Mouse (Mus musculus): Measurements from ENCODE around the gene Gabpb1. TPM values are rescaled to one million over a fixed set of nuclear protein-coding genes. Genes with fewer than 3 reads are reported as not detected.
A peak's percentile ranks its signal among the peaks of the same experiment; 100 is the strongest.

Gabpb1 gene
- polyA plus RNA-seq, 1 experiment = 72.3 TPM

GRCm38 (mm10) chr2:126652929-126653328 is 23.2 kb downstream of the Gabpb1 start:
- H3K36me3 ChIP-seq (ENCODE audit: control insufficient read depth, insufficient read depth, low read length, poor library complexity, severe bottlenecking) = peaks cover 33% of the 10 kb centered on the region
- no peak for TF ChIP-seq CTCF (IDR thresholded peaks at IDR 0.05; ENCODE audit: low read depth, low read length)
- TF ChIP-seq POLR2A (IDR thresholded peaks at IDR 0.05; ENCODE audit: insufficient read depth, low read length) = no peak
- TF ChIP-seq EP300 (IDR thresholded peaks at IDR 0.05; ENCODE audit: insufficient read depth, low read depth, low read length) = no peak
- H3K9ac ChIP-seq (ENCODE audit: low read depth, poor library complexity, severe bottlenecking) = no peak overlapping the region
- H3K27me3 ChIP-seq (ENCODE audit: control insufficient read depth, insufficient read depth, low read length, poor library complexity, severe bottlenecking) = no peaks in the 10 kb centered on the region
- no peaks in the 10 kb centered on the region for H3K4me1 ChIP-seq (ENCODE audit: control insufficient read depth, insufficient read depth, low read length)
- H3K9me3 ChIP-seq (replicated peaks; ENCODE audit: control insufficient read depth, insufficient read depth, low read length, poor library complexity, severe bottlenecking) = no peaks in the 10 kb centered on the region
- H3K27ac ChIP-seq (ENCODE audit: insufficient read depth, low read length) = no peak overlapping the region
- no peak overlapping the region for H3K4me3 ChIP-seq (ENCODE audit: low read depth, low read length)

GRCm38 (mm10) chr2:126647762-126648161 is 28.4 kb downstream of the Gabpb1 start:
- Histone ChIP-seq H3K9ac (ENCODE audit: low read depth, poor library complexity, severe bottlenecking) (no peak overlapping the region), H3K36me3 (ENCODE audit: control insufficient read depth, insufficient read depth, low read length, poor library complexity, severe bottlenecking) (peaks cover 38% of the 10 kb centered on the region), H3K4me3 (ENCODE audit: low read depth, low read length) (no peak overlapping the region), H3K9me3 (replicated peaks; ENCODE audit: control insufficient read depth, insufficient read depth, low read length, poor library complexity, severe bottlenecking) (no peaks in the 10 kb centered on the region), H3K4me1 (ENCODE audit: control insufficient read depth, insufficient read depth, low read length) (no peaks in the 10 kb centered on the region), H3K27ac (ENCODE audit: insufficient read depth, low read length) (no peak overlapping the region), H3K27me3 (ENCODE audit: control insufficient read depth, insufficient read depth, low read length, poor library complexity, severe bottlenecking) (no peaks in the 10 kb centered on the region)
- TF ChIP-seq POLR2A (IDR thresholded peaks at IDR 0.05; ENCODE audit: insufficient read depth, low read length) = no peak
- TF ChIP-seq EP300 (IDR thresholded peaks at IDR 0.05; ENCODE audit: insufficient read depth, low read depth, low read length) = no peak
- no peak for TF ChIP-seq CTCF (IDR thresholded peaks at IDR 0.05; ENCODE audit: low read depth, low read length)

GRCm38 (mm10) chr2:126646461-126646860 is 29.7 kb downstream of the Gabpb1 start:
- TF ChIP-seq POLR2A (IDR thresholded peaks at IDR 0.05; ENCODE audit: insufficient read depth, low read length) (no peak), EP300 (IDR thresholded peaks at IDR 0.05; ENCODE audit: insufficient read depth, low read depth, low read length) (no peak), CTCF (IDR thresholded peaks at IDR 0.05; ENCODE audit: low read depth, low read length) (no peak)
- Histone ChIP-seq H3K27ac (ENCODE audit: insufficient read depth, low read length) (no peak overlapping the region), H3K9ac (ENCODE audit: low read depth, poor library complexity, severe bottlenecking) (no peak overlapping the region), H3K4me3 (ENCODE audit: low read depth, low read length) (no peak overlapping the region), H3K27me3 (ENCODE audit: control insufficient read depth, insufficient read depth, low read length, poor library complexity, severe bottlenecking) (no peaks in the 10 kb centered on the region), H3K9me3 (replicated peaks; ENCODE audit: control insufficient read depth, insufficient read depth, low read length, poor library complexity, severe bottlenecking) (no peaks in the 10 kb centered on the region), H3K36me3 (ENCODE audit: control insufficient read depth, insufficient read depth, low read length, poor library complexity, severe bottlenecking) (peaks cover 31% of the 10 kb centered on the region), H3K4me1 (ENCODE audit: control insufficient read depth, insufficient read depth, low read length) (no peaks in the 10 kb centered on the region)

GRCm38 (mm10) chr2:126644768-126645167 is 31.4 kb downstream of the Gabpb1 start:
- peaks cover 26% of the 10 kb centered on the region for H3K36me3 ChIP-seq (ENCODE audit: control insufficient read depth, insufficient read depth, low read length, poor library complexity, severe bottlenecking)
- no peaks in the 10 kb centered on the region for H3K27me3 ChIP-seq (ENCODE audit: control insufficient read depth, insufficient read depth, low read length, poor library complexity, severe bottlenecking)
- H3K4me1 ChIP-seq (ENCODE audit: control insufficient read depth, insufficient read depth, low read length) = no peaks in the 10 kb centered on the region
- no peak for TF ChIP-seq EP300 (IDR thresholded peaks at IDR 0.05; ENCODE audit: insufficient read depth, low read depth, low read length)
- no peak for TF ChIP-seq POLR2A (IDR thresholded peaks at IDR 0.05; ENCODE audit: insufficient read depth, low read length)
- H3K27ac ChIP-seq (ENCODE audit: insufficient read depth, low read length) = no peak overlapping the region
- no peak overlapping the region for H3K9ac ChIP-seq (ENCODE audit: low read depth, poor library complexity, severe bottlenecking)
- no peak overlapping the region for H3K4me3 ChIP-seq (ENCODE audit: low read depth, low read length)
- 0 out of 2 replicates have a peak, but pooled peaks cover 3% of the 10 kb centered on the region for H3K9me3 ChIP-seq (replicated peaks; ENCODE audit: control insufficient read depth, insufficient read depth, low read length, poor library complexity, severe bottlenecking)

GRCm38 (mm10) chr2:126640298-126640697 is 35.8 kb downstream of the Gabpb1 start:
- Histone ChIP-seq H3K27me3 (ENCODE audit: control insufficient read depth, insufficient read depth, low read length, poor library complexity, severe bottlenecking) (no peaks in the 10 kb centered on the region), H3K27ac (ENCODE audit: insufficient read depth, low read length) (no peak overlapping the region), H3K9ac (ENCODE audit: low read depth, poor library complexity, severe bottlenecking) (no peak overlapping the region), H3K9me3 (replicated peaks; ENCODE audit: control insufficient read depth, insufficient read depth, low read length, poor library complexity, severe bottlenecking) (0 out of 2 replicates have a peak, but pooled peaks cover 3% of the 10 kb centered on the region), H3K36me3 (ENCODE audit: control insufficient read depth, insufficient read depth, low read length, poor library complexity, severe bottlenecking) (peaks cover 14% of the 10 kb centered on the region), H3K4me3 (ENCODE audit: low read depth, low read length) (no peak overlapping the region), H3K4me1 (ENCODE audit: control insufficient read depth, insufficient read depth, low read length) (no peaks in the 10 kb centered on the region)
- TF ChIP-seq EP300 (IDR thresholded peaks at IDR 0.05; ENCODE audit: insufficient read depth, low read depth, low read length) (no peak), CTCF (IDR thresholded peaks at IDR 0.05; ENCODE audit: low read depth, low read length) (peak; percentile 10)

GRCm38 (mm10) chr2:126635939-126636823 is 40.0 kb downstream of the Gabpb1 start:
- no peak overlapping the region for H3K4me3 ChIP-seq (ENCODE audit: low read depth, low read length)
- TF ChIP-seq CTCF (IDR thresholded peaks at IDR 0.05; ENCODE audit: low read depth, low read length) (no peak), EP300 (IDR thresholded peaks at IDR 0.05; ENCODE audit: insufficient read depth, low read depth, low read length) (no peak), POLR2A (IDR thresholded peaks at IDR 0.05; ENCODE audit: insufficient read depth, low read length) (no peak)
- peaks cover 4% of the 10 kb centered on the region for H3K36me3 ChIP-seq (ENCODE audit: control insufficient read depth, insufficient read depth, low read length, poor library complexity, severe bottlenecking)
- H3K27me3 ChIP-seq (ENCODE audit: control insufficient read depth, insufficient read depth, low read length, poor library complexity, severe bottlenecking) = no peaks in the 10 kb centered on the region
- H3K9ac ChIP-seq (ENCODE audit: low read depth, poor library complexity, severe bottlenecking) = no peak overlapping the region
- 0 out of 2 replicates have a peak, but pooled peaks cover 3% of the 10 kb centered on the region for H3K9me3 ChIP-seq (replicated peaks; ENCODE audit: control insufficient read depth, insufficient read depth, low read length, poor library complexity, severe bottlenecking)
- H3K27ac ChIP-seq (ENCODE audit: insufficient read depth, low read length) = no peak overlapping the region
- no peaks in the 10 kb centered on the region for H3K4me1 ChIP-seq (ENCODE audit: control insufficient read depth, insufficient read depth, low read length)

Data from ES-Bruce4 (cell line).